17 mouse cellular contexts compared by ENCODE assay signal in genomic region chr9:50305046-50305445, GRCm38 (mm10). TPM values are rescaled to one million over a fixed set of nuclear protein-coding genes. Genes with fewer than 3 reads are reported as not detected.
DNase-seq lines count a peak whose midpoint lies in the region; ATAC-seq and TF ChIP-seq lines count a peak whose summit lies in the region.
"Had no signal": no experiment of that assay in that cellular context is flagged by ENCODE, and none has a peak within 500 bp of the region (broad histone marks: within the 10 kb centered on the region; RNA-seq: fewer than 3 reads in every experiment).

No protein-coding gene starts in this region.

- no peak overlapping the region for H3K4me3 ChIP-seq in kidney, embryonic 15.5 days (replicated peaks)
- H3K4me3 ChIP-seq in kidney, adult 2 months (ENCODE audit: insufficient read depth, low read depth, low read length): no peak overlapping the region
- no peak overlapping the region for H3K4me3 ChIP-seq in lung, embryonic 16.5 days (ENCODE audit: low read length)
- H3K4me3 ChIP-seq in intestine, embryonic 15.5 days (replicated peaks): no peak overlapping the region
- H3K4me3 ChIP-seq in stomach, embryonic 15.5 days (replicated peaks): no peak overlapping the region
- H3K4me3 ChIP-seq: embryonic facial prominence, embryonic 10.5 days; heart, embryonic 13.5 days; megakaryocyte, embryonic 14.5 days had no signal

- ATAC-seq in kidney, embryonic 15.5 days (replicated peaks; ENCODE audit: low FRiP score): no peak
- no peak; the same call in 1 of the 2 replicates for ATAC-seq in lung, embryonic 16.5 days (ENCODE audit: low read depth)
- ATAC-seq in intestine, embryonic 15.5 days: no peak
- ATAC-seq in stomach, embryonic 15.5 days (ENCODE audit: insufficient read depth, low FRiP score, low read depth): no peak
- no peak for ATAC-seq in inflammation-experienced regulatory T-cells, adult 6 months

- DNase-seq in kidney, adult 2 months: no peak
- no peak for DNase-seq in lung, postnatal 36 days
- DNase-seq: adrenal gland, adult 8-10 months; cerebellum, adult 9-10 months; kidney, adult 18-20 months; left cerebral cortex, postnatal 4 days; liver; right cerebral cortex, postnatal 25 days; thymus, postnatal 14 days had no signal

- peak overlapping the region; percentile 84 for H3K27ac ChIP-seq in kidney, embryonic 15.5 days
- no peak overlapping the region for H3K27ac ChIP-seq in kidney, adult 2 months (ENCODE audit: insufficient read depth, low read depth, low read length)
- H3K27ac ChIP-seq in lung, embryonic 16.5 days (ENCODE audit: low read length): peak overlapping the region; percentile 62
- H3K27ac ChIP-seq in intestine, embryonic 15.5 days: peak overlapping the region; percentile 38; the same call in 1 of the 2 replicates
- peak overlapping the region; percentile 46; the same call in 1 of the 2 replicates for H3K27ac ChIP-seq in stomach, embryonic 15.5 days
- H3K27ac ChIP-seq: embryonic facial prominence, embryonic 10.5 days; heart, embryonic 13.5 days had no signal

- TF ChIP-seq POLR2A in kidney, adult 2 months (IDR thresholded peaks at IDR 0.05; ENCODE audit: low read depth, low read length): no peak

- H3K4me1 ChIP-seq in kidney, embryonic 15.5 days: peaks cover 13% of the 10 kb centered on the region
- H3K4me1 ChIP-seq in kidney, adult 2 months (ENCODE audit: control insufficient read depth, insufficient read depth, low read length): no peaks in the 10 kb centered on the region
- peaks cover 13% of the 10 kb centered on the region for H3K4me1 ChIP-seq in lung, embryonic 16.5 days (replicated peaks; ENCODE audit: control insufficient read depth, insufficient read depth, low read length)
- peaks cover 2% of the 10 kb centered on the region; the same call in 1 of the 2 replicates for H3K4me1 ChIP-seq in intestine, embryonic 15.5 days (replicated peaks)
- no peaks in the 10 kb centered on the region for H3K4me1 ChIP-seq in stomach, embryonic 15.5 days
- H3K4me1 ChIP-seq: megakaryocyte, embryonic 14.5 days had no signal

- H3K36me3 ChIP-seq in kidney, embryonic 15.5 days: no peaks in the 10 kb centered on the region
- H3K36me3 ChIP-seq in kidney, adult 2 months (ENCODE audit: control insufficient read depth, insufficient read depth, low read length): no peaks in the 10 kb centered on the region
- H3K36me3 ChIP-seq in lung, embryonic 16.5 days (ENCODE audit: control insufficient read depth, insufficient read depth, low read length): no peaks in the 10 kb centered on the region
- no peaks in the 10 kb centered on the region for H3K36me3 ChIP-seq in intestine, embryonic 15.5 days
- no peaks in the 10 kb centered on the region for H3K36me3 ChIP-seq in stomach, embryonic 15.5 days
- H3K36me3 ChIP-seq: embryonic facial prominence, embryonic 10.5 days; heart, embryonic 13.5 days had no signal

- no peak overlapping the region for H3K4me2 ChIP-seq in kidney, embryonic 15.5 days
- no peak overlapping the region for H3K4me2 ChIP-seq in lung, embryonic 16.5 days (ENCODE audit: low read depth, low read length)
- H3K4me2 ChIP-seq in intestine, embryonic 15.5 days (replicated peaks): no peak overlapping the region
- no peak overlapping the region for H3K4me2 ChIP-seq in stomach, embryonic 15.5 days
- H3K4me2 ChIP-seq: heart, embryonic 13.5 days had no signal

- no peaks in the 10 kb centered on the region for H3K27me3 ChIP-seq in kidney, embryonic 15.5 days
- H3K27me3 ChIP-seq in kidney, adult 2 months (replicated peaks; ENCODE audit: control insufficient read depth, insufficient read depth, low read length): no peaks in the 10 kb centered on the region
- H3K27me3 ChIP-seq in lung, embryonic 16.5 days (ENCODE audit: control insufficient read depth, insufficient read depth, low read depth, low read length): no peaks in the 10 kb centered on the region
- H3K27me3 ChIP-seq in intestine, embryonic 15.5 days (replicated peaks): no peaks in the 10 kb centered on the region
- H3K27me3 ChIP-seq in stomach, embryonic 15.5 days (replicated peaks): no peaks in the 10 kb centered on the region
- H3K27me3 ChIP-seq: heart, embryonic 13.5 days; megakaryocyte, embryonic 14.5 days had no signal

- TF ChIP-seq CTCF in kidney, adult 2 months (conservative IDR thresholded peaks at IDR 0.05; ENCODE audit: insufficient read depth, insufficient read length, low read depth, low read length): no peak

- H3K9me3 ChIP-seq in kidney, embryonic 15.5 days (replicated peaks): no peaks in the 10 kb centered on the region
- H3K9me3 ChIP-seq in lung, embryonic 16.5 days (ENCODE audit: control insufficient read depth, low read length): no peaks in the 10 kb centered on the region
- H3K9me3 ChIP-seq in intestine, embryonic 15.5 days: no peaks in the 10 kb centered on the region
- H3K9me3 ChIP-seq in stomach, embryonic 15.5 days: no peaks in the 10 kb centered on the region
- H3K9me3 ChIP-seq: embryonic facial prominence, embryonic 10.5 days; heart, embryonic 13.5 days had no signal

- WGBS in kidney, embryonic 15.5 days: 43% methylated on average over 2 of the region's 2 CpGs
- WGBS in kidney, adult 2 months: 48% methylated on average over 2 of the region's 2 CpGs
- WGBS in lung, embryonic 16.5 days: 45% methylated on average over 2 of the region's 2 CpGs
- WGBS in intestine, embryonic 15.5 days: 65% methylated on average over 2 of the region's 2 CpGs
- WGBS in stomach, embryonic 15.5 days: 45% methylated on average over 2 of the region's 2 CpGs

- H3K9ac ChIP-seq in kidney, embryonic 15.5 days: no peak overlapping the region
- H3K9ac ChIP-seq in lung, embryonic 16.5 days (ENCODE audit: low read length): no peak overlapping the region
- H3K9ac ChIP-seq in intestine, embryonic 15.5 days: no peak overlapping the region
- H3K9ac ChIP-seq in stomach, embryonic 15.5 days: no peak overlapping the region
- H3K9ac ChIP-seq: heart, embryonic 13.5 days had no signal

RNA-seq across cellular contexts. Expression of gene Rpl10-ps3, which starts 39.7 kb away (rescaled TPM):
- 231 and 320 TPM in 2 replicates for polyA plus RNA-seq in kidney, embryonic 15.5 days (2015; fragmentation: Nextera tagmentation; extraction: Ambion mirVana)
- 97.7 and 121 TPM in 2 replicates for polyA plus RNA-seq in kidney, adult 2 months (2012; rRNA removed)
- polyA plus RNA-seq in lung, embryonic 16.5 days (2015; fragmentation: Nextera tagmentation; extraction: Ambion mirVana): 237 and 457 TPM in 2 replicates
- 292 and 375 TPM in 2 replicates for polyA plus RNA-seq in intestine, embryonic 15.5 days (2015; fragmentation: Nextera tagmentation; extraction: Ambion mirVana)
- polyA plus RNA-seq in stomach, embryonic 15.5 days (2015; fragmentation: Nextera tagmentation; extraction: Ambion mirVana): 318 and 479 TPM in 2 replicates
- 100 to 1,000 TPM; 254 to 551 (median 478) TPM for polyA plus RNA-seq in inflammation-experienced regulatory T-cells, adult 6 months (2017; shearing (Covaris generic))
